In genomic region chr5:23788390-23788830, GRCm38 (mm10) we compare ENCODE assay signal across 8 mouse cellular contexts. TPM values are rescaled to one million over a fixed set of nuclear protein-coding genes. Genes with fewer than 3 reads are reported as not detected.
DNase-seq lines count a peak whose midpoint lies in the region; ATAC-seq and TF ChIP-seq lines count a peak whose summit lies in the region.

No protein-coding gene starts in this region.

- peak overlapping the region; percentile 98 for H3K4me3 ChIP-seq in heart, embryonic 13.5 days
- H3K4me3 ChIP-seq in ES-E14 (ENCODE audit: insufficient read depth in 1 of 2, low read depth in 1 of 2, low read length in 2 of 2, poor library complexity in 1 of 2, severe bottlenecking in 1 of 2) (peak overlapping the region; percentile 76 to 81; a peak in 3 of 4 replicates), macrophage (ENCODE audit: inconsistent target) (peak overlapping the region; percentile 98)
- H3K4me3 ChIP-seq in forebrain, postnatal 0 days (ENCODE audit: low read depth, low read length), result peak overlapping the region; percentile 96

- peaks cover 21% of the 10 kb centered on the region for H3K4me1 ChIP-seq in heart, embryonic 13.5 days
- H3K4me1 ChIP-seq in ES-E14 (ENCODE audit: control insufficient read depth in 2 of 2, insufficient read depth in 2 of 2, low read length in 2 of 2, poor library complexity in 1 of 2), result no peaks in the 10 kb centered on the region
- H3K4me1 ChIP-seq in forebrain, postnatal 0 days (ENCODE audit: insufficient read depth), result peaks cover 3% of the 10 kb centered on the region; the same call in 1 of the 2 replicates

- TF ChIP-seq CTCF in forebrain, postnatal 0 days (IDR thresholded peaks at IDR 0.05; ENCODE audit: low read depth), result no peak

- H3K27ac ChIP-seq in heart, embryonic 13.5 days (replicated peaks), result no peak overlapping the region
- H3K27ac ChIP-seq in ES-E14 (ENCODE audit: insufficient read depth, low read depth, low read length, poor library complexity, severe bottlenecking) (no peak overlapping the region), macrophage (peak overlapping the region; percentile 44; the same call in 1 of the 2 replicates)
- H3K27ac ChIP-seq in forebrain, postnatal 0 days (ENCODE audit: low read depth, low read length), result no peak overlapping the region

- 36% methylated on average over 3 of the region's 3 CpGs for WGBS in heart, embryonic 13.5 days
- WGBS in forebrain, postnatal 0 days, result 37% methylated on average over 3 of the region's 3 CpGs
- WGBS in macrophage (ENCODE audit: missing documents), result 39% methylated on average over 3 of the region's 3 CpGs

- peaks cover 40% of the 10 kb centered on the region for H3K36me3 ChIP-seq in heart, embryonic 13.5 days
- peaks cover 2% of the 10 kb centered on the region; the same call in 1 of the 2 replicates for H3K36me3 ChIP-seq in ES-E14 (ENCODE audit: control insufficient read depth, insufficient read depth, low read length, poor library complexity, severe bottlenecking)
- H3K36me3 ChIP-seq in forebrain, postnatal 0 days (ENCODE audit: insufficient read depth), result no peaks in the 10 kb centered on the region
- H3K36me3 ChIP-seq in macrophage (ENCODE audit: inconsistent target), result no peaks in the 10 kb centered on the region

- DNase-seq in heart, adult 11 months, result no peak
- no peak for DNase-seq in ES-E14 (ENCODE audit: low read depth, low spot score)
- DNase-seq in forebrain, postnatal 0 days, result no peak
- no peak for DNase-seq in T-cell, adult 2 months (ENCODE audit: low spot score)
- no peak for DNase-seq in right cerebral cortex, adult 18-20 months
- no peak for DNase-seq in cerebellum, adult 18-20 months

- H3K4me2 ChIP-seq in heart, embryonic 13.5 days, result peak overlapping the region; percentile 96
- peak overlapping the region; percentile 83 for H3K4me2 ChIP-seq in forebrain, postnatal 0 days (ENCODE audit: low read depth)

- H3K27me3 ChIP-seq in heart, embryonic 13.5 days (replicated peaks), result no peaks in the 10 kb centered on the region
- no peaks in the 10 kb centered on the region for H3K27me3 ChIP-seq in forebrain, postnatal 0 days (ENCODE audit: insufficient read depth, low read length)

- ATAC-seq in heart, embryonic 13.5 days (ENCODE audit: extremely low read depth, insufficient number of reproducible peaks, low FRiP score, low TSS enrichment), result no peak
- no peak for ATAC-seq in forebrain, postnatal 0 days

- in situ Hi-C loops in ES-E14 (cut with MboI; ENCODE audit: low sequenced_read_pairs in 2 of 2, unreplicated experiment in 2 of 2), result no loop called here

- no peaks in the 10 kb centered on the region for H3K9me3 ChIP-seq in heart, embryonic 13.5 days
- no peaks in the 10 kb centered on the region for H3K9me3 ChIP-seq in ES-E14 (ENCODE audit: control insufficient read depth, insufficient read depth, low read depth, low read length)
- no peaks in the 10 kb centered on the region for H3K9me3 ChIP-seq in forebrain, postnatal 0 days (ENCODE audit: low read length)

- peaks cover 10% of the 10 kb centered on the region for H3K79me2 ChIP-seq in macrophage (ENCODE audit: inconsistent target)

- H3K9ac ChIP-seq in heart, embryonic 13.5 days, result peak overlapping the region; percentile 97
- H3K9ac ChIP-seq in ES-E14 (ENCODE audit: insufficient read depth, low read depth, low read length, poor library complexity, severe bottlenecking), result no peak overlapping the region
- H3K9ac ChIP-seq in forebrain, postnatal 0 days, result peak overlapping the region; percentile 88; the same call in 1 of the 2 replicates

TF ChIP-seq in ES-E14, 5 proteins besides CTCF, POLR2A, EP300 and RAD21:
- TF ChIP-seq ZNF384 (IDR thresholded peaks at IDR 0.05; ENCODE audit: low read depth, low read length) (no peak), ZC3H11A (IDR thresholded peaks at IDR 0.05; ENCODE audit: borderline replicate concordance, low read depth, low read length) (no peak), HCFC1 (IDR thresholded peaks at IDR 0.05; ENCODE audit: borderline replicate concordance, insufficient read depth, low read length) (no peak)

RNA-seq across cellular contexts. Expression of gene Rint1, which starts 0.9 kb away (rescaled TPM):
- polyA plus RNA-seq in heart, embryonic 13.5 days (2015; fragmentation: Nextera tagmentation; extraction: Ambion mirVana), result 26.1 and 27.6 TPM in 2 replicates
- 11.7 and 12.0 TPM in 2 replicates for total RNA-seq in ES-E14 (2012; rRNA removed)
- 24.0 and 33.3 TPM in 2 replicates for total RNA-seq in forebrain, postnatal 0 days (2014; rRNA removed)
- 14.1 and 18.7 TPM in 2 replicates for polyA plus RNA-seq in forebrain, postnatal 0 days (2015; fragmentation: Nextera tagmentation; extraction: Ambion mirVana)
- total RNA-seq in macrophage (2018; cell fraction: chromatin; rRNA removed), result 10 to 100 TPM; 12.7 to 81.2 (median 39.2) TPM
- 10 to 100 TPM in 2 of 26 experiments, 1 to 10 TPM in 24; 3.8 to 12.2 (median 7.4) TPM for total RNA-seq in macrophage (2018; cell fraction: cytosol; rRNA removed)
- total RNA-seq in macrophage (2018; cell fraction: nucleus; rRNA removed), result 10 to 100 TPM in 24 of 26 experiments, 1 to 10 TPM in 2; 9.4 to 71.3 (median 22.0) TPM
- polyA plus RNA-seq in macrophage (2018), result 5.2 to 8.4 TPM (median 6.9 TPM) in 3 replicates

RNA-seq across cellular contexts. Expression of gene Pus7, which starts 4.9 kb away (rescaled TPM):
- polyA plus RNA-seq in heart, embryonic 13.5 days (2015; fragmentation: Nextera tagmentation; extraction: Ambion mirVana), result 21.1 and 21.4 TPM in 2 replicates
- total RNA-seq in ES-E14 (2012; rRNA removed), result 26.5 and 33.2 TPM in 2 replicates
- total RNA-seq in forebrain, postnatal 0 days (2014; rRNA removed), result 18.9 and 22.5 TPM in 2 replicates
- polyA plus RNA-seq in forebrain, postnatal 0 days (2015; fragmentation: Nextera tagmentation; extraction: Ambion mirVana), result 10.0 and 15.5 TPM in 2 replicates
- 10 to 100 TPM; 10.2 to 30.2 (median 17.9) TPM for total RNA-seq in macrophage (2018; cell fraction: chromatin; rRNA removed)
- 1 to 10 TPM; 3.2 to 7.6 (median 5.4) TPM for total RNA-seq in macrophage (2018; cell fraction: cytosol; rRNA removed)
- 10 to 100 TPM in 14 of 26 experiments, 1 to 10 TPM in 12; 3.3 to 37.9 (median 10.2) TPM for total RNA-seq in macrophage (2018; cell fraction: nucleus; rRNA removed)
- polyA plus RNA-seq in macrophage (2018), result 3.6 to 17.8 TPM (median 7.1 TPM) in 3 replicates

RNA-seq across cellular contexts. Expression of gene Tomm7, which starts 55.6 kb away (rescaled TPM):
- 92.0 and 100 TPM in 2 replicates for polyA plus RNA-seq in heart, embryonic 13.5 days (2015; fragmentation: Nextera tagmentation; extraction: Ambion mirVana)
- 230 and 247 TPM in 2 replicates for total RNA-seq in ES-E14 (2012; rRNA removed)
- 26.3 and 39.1 TPM in 2 replicates for total RNA-seq in forebrain, postnatal 0 days (2014; rRNA removed)
- polyA plus RNA-seq in forebrain, postnatal 0 days (2015; fragmentation: Nextera tagmentation; extraction: Ambion mirVana), result 83.3 and 109 TPM in 2 replicates
- 10 to 100 TPM in 1 of 26 experiments, 1 to 10 TPM in 24, under 1 TPM in 1; 0.79 to 12.5 (median 4.1) TPM for total RNA-seq in macrophage (2018; cell fraction: chromatin; rRNA removed)
- 10 to 100 TPM; 45.0 to 83.7 (median 64.0) TPM for total RNA-seq in macrophage (2018; cell fraction: cytosol; rRNA removed)
- total RNA-seq in macrophage (2018; cell fraction: nucleus; rRNA removed), result 10 to 100 TPM in 14 of 26 experiments, 1 to 10 TPM in 12; 4.2 to 15.2 (median 10.2) TPM
- 30.7 to 70.1 TPM (median 68.5 TPM) in 3 replicates for polyA plus RNA-seq in macrophage (2018)
